Mouse (Mus musculus): ENCODE data around the gene Adamtsl3.

DNA sequence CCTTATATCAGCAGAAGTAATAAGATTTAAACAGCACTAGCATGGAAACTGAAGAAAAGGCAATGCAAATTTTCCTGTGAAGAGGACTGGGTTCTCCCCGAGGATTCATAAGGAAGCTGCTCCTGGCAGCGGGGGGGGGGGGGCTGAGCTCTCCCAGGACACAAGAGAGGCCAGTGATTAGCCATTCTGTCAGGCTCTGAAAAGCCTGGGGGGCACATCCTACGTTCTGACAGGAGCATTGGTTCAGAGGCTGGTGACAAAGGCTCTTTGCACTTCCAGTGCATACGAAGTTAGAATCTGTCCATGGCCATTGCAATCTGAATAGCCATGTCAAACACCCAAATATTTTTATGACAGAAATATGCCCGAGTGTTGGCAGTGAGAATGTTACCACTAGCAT is 61.4 kb downstream of the Adamtsl3 start:
- TF ChIP-seq POLR2A (IDR thresholded peaks at IDR 0.05; ENCODE audit: extremely low read depth, insufficient read depth, low read length) (no peak), CTCF (IDR thresholded peaks at IDR 0.05; ENCODE audit: extremely low read depth, insufficient read depth, low read length) (no peak)

Data from cortical plate, adult 2 months (tissue).